Mouse (Mus musculus): ENCODE data around the gene Zfpm1.

Zfpm1 gene

DNA sequence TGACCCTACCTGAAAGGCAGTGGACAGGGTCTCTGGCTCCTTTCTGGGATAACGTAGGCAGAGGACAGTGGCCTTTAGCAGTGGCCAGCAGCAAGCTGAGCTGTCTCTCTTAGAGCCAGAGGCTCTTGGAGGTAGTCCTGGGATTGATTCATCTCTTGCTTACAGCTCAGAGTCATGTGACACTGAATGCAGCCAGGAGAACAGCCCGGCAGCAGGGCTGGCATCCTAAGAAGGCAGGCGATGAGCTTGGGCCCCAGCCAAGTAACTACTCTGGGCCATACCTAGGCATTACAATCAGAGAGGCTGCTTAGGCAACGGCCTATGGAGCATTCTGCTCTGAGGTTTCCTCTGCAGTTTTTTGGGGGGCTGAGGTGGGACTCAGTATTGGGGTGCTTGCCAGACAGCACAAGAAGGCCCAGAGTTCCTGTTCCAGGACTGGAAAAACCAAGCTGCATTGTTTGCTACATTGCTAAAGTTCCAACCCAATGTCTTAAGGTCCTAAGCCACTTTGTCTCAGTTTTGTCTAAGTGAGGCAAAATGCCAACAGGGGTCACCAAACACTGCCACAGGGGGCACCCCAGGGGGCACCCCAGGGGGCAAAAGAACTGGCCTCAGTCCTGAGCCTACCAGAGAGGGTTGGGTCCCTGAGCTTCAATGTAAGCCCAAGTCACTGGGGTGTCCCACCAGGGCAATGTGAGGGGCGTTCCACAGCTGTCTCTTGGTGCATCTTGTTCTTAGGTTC, 66.0 kb downstream of the Zfpm1 start:
- no peak for DNase-seq (ENCODE audit: low spot score)

DNA sequence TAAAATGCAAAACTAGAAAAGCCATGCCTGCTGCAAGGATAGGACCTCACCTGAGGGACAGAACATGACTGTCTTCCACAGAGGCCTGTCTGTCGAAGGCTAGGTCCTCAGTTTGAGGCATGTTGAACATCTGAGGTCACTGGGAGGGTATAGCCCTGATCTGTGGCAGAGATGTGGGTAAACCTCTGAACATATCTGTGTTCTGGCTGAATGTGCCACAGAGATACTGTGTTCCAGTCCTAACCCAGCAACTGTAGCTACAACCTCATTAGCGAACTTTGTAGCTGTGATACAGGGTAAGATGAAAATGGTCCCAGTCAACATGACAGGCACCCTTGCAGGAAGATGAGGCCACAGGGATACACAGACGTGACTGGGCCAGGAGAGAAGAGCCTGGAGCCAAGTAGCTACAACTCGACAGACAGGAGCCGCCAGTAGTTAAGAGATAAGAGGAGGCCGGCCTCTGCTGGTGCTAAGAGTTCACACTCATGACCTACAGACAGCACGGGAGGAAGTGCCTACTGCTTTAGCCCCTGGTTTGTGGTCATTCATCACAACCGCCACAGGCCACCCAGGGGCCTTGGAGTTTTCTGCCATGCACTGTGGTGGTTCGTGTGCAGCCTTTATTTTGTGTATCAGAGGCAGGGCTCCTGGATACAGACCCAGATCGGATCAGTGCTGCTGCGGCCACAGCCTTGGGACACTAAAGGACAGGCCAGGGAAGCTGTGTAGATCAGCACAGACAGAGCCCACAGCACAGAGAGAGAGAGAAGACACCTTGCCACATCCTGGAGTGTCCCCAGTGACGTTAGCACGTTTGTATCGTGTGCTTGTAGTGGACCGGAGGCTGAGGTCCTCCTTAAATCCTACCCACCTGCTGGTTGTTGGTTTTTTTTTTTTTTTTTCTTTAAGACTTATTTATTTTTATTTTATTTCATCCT, 67.7 kb downstream of the Zfpm1 start:
- DNase-seq (ENCODE audit: low spot score): no peak

DNA sequence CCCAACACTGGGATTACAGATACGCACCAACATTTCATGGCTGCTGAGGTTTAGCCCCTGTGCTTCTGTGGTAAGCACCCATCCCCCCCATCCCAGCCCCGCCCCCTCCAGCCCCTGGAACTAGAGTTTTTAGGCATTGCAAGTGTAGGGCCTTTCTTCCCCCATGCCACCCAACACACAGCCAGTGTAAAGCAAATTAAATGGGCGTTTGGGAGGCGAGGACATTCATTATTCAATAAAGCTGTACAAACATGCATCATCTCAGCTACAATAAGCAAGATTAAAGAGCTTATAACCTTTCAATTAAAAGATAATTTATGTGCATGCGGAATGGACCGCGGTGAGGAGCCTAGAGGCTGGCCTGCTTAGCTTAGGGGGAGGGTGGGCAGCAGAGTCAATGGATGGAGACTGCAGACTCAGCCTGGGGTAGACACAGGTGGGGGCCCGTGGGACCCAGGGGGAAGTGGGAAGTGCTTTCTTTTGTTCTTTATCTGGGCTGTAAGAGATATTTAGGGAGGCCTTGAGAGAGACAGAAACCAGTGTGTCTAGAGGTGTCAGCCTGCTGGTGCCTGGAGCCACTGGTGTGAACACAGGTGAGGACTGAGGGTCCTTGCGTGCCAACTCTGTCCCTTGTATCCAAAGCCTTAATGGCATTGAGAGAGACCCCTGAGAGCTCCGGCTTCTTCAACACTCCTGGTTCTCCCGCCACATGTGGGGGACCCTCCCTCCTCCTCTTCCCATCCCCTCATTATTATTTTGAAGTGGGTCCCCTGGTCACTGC, 68.6 kb downstream of the Zfpm1 start:
- DNase-seq (ENCODE audit: low spot score): no peak

DNA sequence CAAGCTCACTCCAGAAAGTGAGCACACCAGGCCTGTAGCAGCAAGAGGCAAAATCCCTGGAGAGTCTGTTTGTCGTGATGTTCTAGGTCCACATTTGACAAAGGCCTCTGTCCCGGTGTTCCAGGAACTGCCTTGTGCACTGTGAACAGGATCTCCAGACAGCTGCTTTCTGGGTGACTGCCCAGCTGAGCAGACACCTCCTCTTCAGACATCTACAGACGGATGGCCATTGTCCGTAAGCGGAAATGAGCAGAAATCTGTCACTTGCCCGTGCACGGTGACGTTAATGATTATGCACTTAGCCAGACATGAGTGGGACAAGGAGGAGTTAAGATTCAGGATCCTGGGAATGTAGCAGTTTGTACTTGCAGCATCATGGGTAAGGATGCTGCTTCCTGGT, 72.2 kb downstream of the Zfpm1 start:
- no peak for DNase-seq (ENCODE audit: low spot score)

DNA sequence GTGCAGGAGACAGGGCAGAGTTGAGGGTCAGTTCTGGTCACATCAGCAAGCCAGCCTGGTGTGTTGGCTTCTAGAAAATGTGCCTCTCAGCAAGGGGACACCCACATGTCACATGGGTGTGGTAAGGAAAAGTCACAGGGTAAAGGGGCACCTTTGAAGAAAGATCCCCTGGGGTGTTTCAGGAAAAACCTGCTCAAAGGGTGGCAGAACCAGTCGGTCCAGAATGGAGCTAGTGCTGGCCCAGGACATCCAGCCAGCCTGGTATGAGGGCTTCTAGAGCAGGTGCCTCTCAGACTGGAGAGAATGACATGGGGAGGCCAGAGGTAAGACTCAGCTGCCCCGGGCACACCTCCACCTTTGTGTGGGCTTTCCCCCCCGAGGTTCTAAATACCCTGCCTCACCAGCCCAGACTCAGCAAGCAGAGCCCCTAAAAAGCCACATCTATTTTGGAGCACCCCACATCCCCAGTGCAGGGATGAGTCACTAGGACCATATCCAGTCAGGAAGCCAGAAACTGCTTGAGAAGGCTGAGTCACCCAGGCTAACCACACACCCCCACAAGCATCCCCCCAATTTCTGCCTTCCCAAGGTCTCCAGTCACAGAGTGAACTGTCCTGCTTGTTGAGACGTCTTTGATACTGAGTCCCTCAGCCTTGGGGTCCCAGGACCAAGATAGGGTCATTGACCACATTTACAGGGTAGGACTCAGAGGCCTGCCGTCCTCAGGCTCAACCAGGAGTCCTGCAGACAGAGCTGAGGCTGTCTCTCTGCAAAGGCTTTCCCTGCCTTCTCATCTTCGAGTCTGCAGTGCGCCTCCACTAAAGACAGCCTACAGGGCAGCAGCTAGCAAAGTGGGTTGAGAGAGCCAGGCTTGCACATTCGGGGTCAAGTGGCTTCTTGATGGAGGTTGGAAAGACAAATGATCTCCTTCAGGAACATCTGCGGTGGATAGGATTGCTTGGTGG, 74.0 kb downstream of the Zfpm1 start:
- DNase-seq (ENCODE audit: low spot score): no peak

DNA sequence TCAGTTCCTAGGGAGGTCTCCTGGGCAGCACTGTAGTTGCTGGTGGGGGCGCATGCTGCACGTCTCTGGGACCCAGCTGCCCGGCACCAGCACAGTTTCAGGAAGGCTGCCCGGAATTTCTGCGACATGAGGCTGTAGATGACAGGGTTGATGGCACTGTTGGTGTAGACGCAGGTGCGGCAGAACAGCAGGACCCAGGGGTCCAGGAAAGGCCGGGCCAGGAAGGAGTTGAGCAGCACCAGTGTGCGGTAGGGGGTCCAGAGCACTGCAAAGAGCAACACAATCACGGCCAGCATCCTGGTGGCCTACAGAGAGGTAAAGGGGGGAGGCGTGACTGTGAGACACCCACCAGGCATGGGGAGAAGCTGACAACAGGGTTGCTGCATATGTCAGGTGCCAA, 75.3 kb downstream of the Zfpm1 start:
- DNase-seq (ENCODE audit: low spot score): no peak

DNA sequence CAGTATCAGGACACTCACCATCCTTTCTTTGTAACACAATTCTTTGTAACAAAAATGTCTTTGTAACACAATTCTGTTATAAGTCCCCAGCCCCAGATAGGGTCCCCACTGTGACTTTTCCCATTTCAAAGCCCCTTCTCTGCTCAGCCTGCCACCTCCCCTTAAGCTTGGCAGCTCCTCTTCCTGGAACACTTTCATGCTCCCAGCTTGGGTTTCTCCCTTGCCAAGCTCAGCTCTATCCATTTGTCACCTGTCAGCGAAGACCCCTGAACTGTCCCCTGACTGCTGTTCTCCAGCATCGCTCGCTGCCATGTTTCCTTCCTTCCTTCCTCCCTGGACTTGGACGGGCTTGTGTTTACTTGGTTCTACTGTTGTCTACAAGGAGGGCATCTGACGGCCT, 75.7 kb downstream of the Zfpm1 start:
- no peak for DNase-seq (ENCODE audit: low spot score)

DNA sequence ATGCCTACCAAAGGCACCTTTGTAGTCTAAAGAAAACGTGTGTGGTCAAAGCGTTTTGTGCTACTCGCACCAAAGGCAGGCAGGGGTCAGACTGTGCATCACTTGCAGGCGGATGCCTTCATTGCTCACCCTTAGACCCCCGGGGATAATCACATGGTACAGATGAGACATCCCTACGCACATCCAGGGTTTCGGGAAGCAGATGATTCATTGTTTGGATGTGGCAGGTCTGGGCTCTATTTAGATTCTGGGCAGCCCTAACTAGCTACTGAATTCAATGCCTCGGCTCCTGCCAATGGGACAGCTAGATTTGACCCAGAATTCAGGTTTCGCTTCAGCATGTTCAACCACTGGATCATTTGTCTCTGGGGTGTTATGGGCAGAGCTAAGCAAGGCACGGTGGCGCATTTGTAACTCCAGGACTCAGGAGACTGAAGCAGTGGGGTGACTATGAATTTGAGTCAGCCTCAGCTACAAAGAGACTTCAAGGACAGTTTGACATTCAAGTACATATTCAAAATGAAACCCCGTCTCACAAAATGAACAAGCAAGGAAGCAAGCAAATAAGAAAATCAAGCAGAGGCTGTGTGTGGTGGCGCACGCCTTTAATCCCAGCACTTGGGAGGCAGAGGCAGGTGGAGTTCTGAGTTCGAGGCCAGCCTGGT, 77.3 kb downstream of the Zfpm1 start:
- no peak for DNase-seq (ENCODE audit: low spot score)

DNA sequence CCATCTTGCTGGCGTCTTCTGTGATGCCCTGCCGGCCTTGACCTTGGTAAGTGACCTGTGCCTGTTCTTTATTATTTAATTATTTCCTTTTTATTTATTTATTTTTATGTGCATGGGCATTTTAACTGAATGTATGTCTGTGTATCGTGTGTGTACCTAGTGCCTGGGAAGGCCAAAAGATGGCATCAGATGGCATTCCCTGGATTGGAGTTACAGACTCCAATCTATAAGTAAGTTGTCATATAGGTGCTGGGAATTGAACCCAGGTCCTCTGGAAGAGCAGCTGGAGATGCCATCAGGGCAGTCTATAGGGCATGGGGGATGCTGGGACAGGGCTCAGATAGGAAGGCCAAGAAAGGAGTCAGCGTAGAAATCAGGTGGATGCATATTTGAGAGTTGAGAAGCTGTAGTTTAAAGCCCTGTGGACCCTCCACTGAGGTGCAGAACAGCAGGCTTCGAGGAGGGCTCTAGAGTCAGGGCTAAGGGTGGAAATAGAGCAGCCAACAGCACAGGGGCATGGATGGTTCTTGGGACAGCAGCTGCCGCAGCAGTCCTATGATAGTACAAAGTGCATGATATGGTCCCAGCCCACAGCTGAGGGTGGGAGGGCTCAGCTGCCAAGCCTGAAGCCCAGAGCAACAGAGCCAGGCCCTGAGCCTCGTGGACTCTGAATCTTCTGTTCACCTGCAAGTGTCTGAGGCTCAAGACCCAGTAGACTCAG, 78.9 kb downstream of the Zfpm1 start, which contains the start of gene Trhr2:
Trhr2 (minus strand) TSS at position 51 of the 721 bp plus-strand sequence.
- no peak for DNase-seq (ENCODE audit: low spot score)

DNA sequence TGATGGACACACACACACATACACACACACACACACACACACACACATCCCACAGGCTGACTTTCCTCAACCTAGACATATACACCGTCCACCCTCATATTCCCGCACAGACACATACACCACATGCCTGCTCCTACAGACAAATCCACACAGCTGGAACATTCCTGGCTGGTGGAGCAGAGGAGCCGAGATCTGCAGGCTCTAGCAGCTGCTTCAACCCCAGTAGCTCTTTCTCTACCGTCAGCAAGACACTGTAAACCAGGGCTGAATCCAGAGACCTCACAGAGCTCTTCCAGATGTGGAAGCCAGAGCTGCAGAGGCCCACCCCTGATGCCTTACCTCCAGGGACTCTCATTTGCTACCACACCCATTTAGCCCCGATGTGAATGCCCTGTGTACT, 80.3 kb downstream of the Zfpm1 start:
- no peak for DNase-seq (ENCODE audit: low spot score)

DNA sequence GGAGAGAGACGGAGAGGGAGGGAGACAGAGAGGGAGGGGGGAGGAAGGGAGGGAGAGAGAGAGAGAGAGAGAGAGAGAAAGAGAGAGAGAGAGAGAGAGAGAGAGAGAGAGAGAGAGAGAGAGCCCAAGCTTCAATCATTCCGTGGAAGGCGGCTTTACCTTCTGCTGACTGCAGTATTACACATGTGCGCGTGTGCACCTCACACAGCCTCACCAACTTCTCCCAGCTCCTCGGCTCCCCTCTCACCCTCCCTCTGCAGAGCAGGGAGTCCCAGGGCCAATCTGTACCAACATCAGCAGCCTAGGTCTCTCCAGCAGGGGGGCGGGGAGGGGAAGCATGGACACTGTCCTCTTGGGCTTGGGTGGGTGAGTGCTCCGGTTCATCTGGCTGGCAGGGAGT, 81.0 kb downstream of the Zfpm1 start:
- no peak for DNase-seq (ENCODE audit: low spot score)

DNA sequence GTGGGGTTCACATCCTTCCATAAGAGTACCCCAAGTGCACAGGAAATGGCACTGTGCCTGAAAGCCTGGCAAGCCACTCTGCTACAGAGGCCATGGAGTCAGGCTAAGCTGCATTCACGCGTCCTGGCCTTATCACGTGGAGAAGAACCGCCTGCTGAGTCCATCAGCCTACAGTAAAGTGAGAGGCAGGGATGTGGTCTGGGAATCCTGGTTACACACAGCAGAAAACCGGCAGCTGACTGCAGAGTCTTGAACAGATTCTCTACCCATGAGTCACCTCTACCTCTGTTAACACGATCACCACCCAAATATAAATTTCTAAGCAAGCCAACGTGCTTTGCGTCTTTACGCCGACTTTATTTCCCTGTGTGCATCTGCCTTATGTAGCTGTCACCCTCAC, 86.6 kb downstream of the Zfpm1 start:
- DNase-seq (ENCODE audit: low spot score): no peak

DNA sequence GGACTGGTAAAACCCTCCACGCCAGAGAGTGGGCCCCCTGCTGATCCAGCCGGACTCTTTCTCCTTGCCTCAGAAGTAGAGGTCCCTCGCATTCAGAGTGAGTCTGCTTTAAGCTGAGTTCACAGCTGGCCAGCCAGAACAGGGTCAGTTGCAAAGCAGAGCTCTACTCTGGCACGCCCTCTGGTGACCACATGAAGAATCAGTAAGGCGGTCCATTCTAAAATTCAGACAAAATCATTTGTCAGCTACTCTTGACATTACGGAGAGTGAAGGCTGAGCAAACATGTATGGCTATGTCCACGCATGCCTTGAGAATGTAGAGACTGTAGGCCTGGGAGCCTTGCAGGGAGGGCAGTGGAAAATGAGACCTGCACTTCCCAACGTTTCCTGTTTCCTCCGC, 87.7 kb downstream of the Zfpm1 start:
- DNase-seq (ENCODE audit: low spot score): peak; percentile 34

DNA sequence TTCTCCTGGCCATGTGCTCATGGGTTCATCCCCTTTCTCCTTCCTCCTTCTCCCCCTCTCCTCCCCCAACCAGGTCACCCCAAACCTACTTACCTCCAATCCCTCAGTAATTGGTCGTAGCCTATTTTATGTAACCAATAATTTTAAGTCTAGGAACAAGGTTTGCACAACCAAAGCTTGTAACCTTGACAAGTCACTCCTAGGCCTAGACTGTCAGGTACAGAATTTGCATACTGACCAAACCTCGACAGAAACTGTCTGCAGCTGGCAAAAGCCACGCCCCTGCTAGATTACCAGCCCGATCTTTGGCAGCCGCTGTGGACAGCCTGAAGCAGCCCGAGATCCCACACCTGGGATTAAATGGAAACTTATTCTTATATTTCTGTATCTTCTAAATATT, 89.8 kb downstream of the Zfpm1 start:
- DNase-seq (ENCODE audit: low spot score): no peak

DNA sequence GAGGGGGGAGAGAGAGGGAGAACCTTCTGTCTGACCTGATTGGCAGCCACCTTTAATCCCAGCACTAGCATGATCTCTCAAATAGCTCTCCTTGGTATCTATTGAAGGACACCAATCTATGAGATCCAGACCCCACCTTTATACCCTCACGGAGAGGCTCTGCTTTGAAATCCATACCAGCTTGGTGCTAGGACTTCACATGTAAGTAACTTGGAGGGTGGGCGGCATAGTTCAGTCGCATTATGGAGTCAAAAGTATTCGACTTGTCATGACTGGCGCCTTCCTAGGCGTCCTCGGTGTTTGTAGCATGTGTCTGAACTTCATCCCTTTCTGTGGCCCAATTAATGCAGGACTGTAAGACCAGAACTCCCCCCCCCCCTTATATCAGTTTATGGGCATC, 93.4 kb downstream of the Zfpm1 start:
- no peak for DNase-seq (ENCODE audit: low spot score)

DNA sequence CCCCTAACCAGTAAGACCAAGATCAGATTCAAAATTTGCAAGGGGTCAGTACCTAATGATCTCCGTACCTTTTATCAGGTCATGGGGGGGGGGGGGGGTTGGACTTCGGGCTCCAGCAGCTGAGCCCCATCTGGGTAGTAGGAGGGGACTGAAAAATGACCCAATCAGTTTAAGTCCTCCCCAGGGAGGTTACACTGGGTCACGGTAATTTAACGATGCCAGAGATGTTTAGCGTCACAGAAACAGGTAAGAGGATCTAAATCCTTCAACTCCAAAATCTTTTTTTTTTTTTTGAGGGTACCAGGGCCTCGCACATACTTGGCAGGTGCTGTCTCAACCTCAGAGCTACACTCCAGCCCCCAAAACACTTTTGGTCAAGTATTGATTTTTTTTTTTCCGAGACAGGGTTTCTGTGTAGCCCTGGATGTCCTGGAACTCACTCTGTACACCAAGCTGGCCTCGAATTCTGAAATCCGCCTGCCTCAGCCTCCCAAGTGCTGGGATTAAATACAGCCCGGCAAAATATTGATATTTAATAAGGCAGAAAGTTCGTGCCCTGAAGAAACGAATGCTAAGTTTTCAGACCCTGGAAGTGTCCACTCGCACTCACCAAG, 93.9 kb downstream of the Zfpm1 start:
- no peak for DNase-seq (ENCODE audit: low spot score)

DNA sequence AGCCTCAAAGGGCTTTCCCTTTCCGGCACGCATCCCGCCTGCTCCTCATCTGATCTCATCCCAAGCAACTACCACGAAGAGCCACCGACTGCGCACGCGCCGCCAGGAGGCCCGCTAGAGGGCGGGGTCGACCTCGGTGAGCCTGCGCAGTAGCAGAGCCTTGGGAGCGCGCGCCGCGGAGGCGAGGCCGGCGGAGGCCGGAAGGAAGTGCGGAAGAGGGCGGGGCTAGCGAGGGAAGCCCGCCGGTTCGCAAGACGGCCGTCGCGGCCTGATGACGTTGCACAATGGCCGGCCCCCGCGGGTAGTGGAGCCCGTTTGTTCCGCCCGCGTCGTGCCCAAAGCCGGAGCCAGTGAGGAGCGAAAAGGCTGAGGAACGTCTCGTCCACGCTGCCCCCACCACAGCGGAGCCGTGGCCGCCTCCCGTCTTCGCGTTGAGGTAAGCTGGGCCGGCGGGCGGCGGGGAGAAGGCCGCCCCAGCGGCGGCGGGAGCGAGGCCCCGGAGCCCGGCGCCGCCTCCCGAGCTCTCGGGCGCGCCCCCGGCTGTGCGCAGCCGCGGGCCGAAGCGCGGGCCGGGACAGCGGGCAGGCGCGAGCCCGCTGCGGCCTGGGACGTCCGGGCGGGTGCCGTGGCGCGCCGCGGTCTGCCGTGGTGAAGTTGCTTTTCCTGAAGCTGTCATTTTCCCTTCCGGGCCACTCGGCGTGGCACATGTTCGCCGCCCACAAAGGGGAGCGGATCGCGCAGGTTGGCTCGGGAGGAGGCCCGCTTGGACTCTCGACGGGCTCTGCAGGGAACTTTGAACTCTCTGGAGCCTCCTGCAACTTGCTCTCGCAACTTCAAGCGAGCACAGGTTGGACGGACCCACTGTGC, 94.7 kb downstream of the Zfpm1 start, which contains the start of gene Zc3h18:
Zc3h18 (plus strand) TSS at position 245 of the 867 bp plus-strand sequence.
- DNase-seq (ENCODE audit: low spot score): peak; percentile 100

DNA sequence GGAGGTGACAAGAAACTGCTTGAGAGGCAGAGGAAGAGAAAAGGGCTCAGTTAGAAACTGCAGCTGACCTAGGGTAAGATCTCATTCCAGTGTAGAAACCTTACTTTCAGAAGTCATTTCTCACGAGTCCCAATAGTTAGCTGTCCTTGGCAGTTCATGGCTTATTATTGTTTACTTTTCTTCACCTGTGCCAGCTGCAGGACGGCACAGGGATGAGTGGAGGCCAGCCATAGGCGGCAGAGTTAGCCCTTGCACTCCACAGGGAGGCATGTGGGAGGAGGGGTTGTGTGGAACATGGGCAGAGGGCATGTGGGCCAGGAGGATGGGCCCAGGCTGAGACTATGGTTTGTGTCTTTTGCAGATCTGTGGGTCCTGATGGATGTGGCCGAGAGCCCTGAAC, 101.1 kb downstream of the Zfpm1 start:
- DNase-seq (ENCODE audit: low spot score): no peak
